Mouse (Mus musculus) E14TG2a.4 (cell line): ENCODE results near the gene Tjp2.
A peak's percentile ranks its signal among the peaks of the same experiment; 100 is the strongest.

ENCODE experiments used
- H3K27me3 ChIP-seq: 2 replicates; pipeline ENCODE4 v1.6.1; 2014; ENCODE audit warnings: low read length, control low read depth; ENCODE audit not compliant: insufficient read depth
- H3K36me3 ChIP-seq: 2 replicates; pipeline ENCODE4 v1.6.1; 2014; ENCODE audit warnings: low read length, control low read depth; ENCODE audit not compliant: insufficient read depth
- H3K4me1 ChIP-seq: replicated peaks from 2 replicates; pipeline ENCODE4 v1.6.1; 2014; ENCODE audit warnings: low read depth, low read length, control low read depth
- H3K4me3 ChIP-seq: replicated peaks from 2 replicates; pipeline ENCODE4 v1.5.1; 2014; ENCODE audit warnings: mild to moderate bottlenecking, low read length
- H3K9me3 ChIP-seq: 2 replicates; pipeline ENCODE4 v1.6.1; 2014; ENCODE audit warnings: low read length, control low read depth
- CTCF ChIP-seq: conservative IDR thresholded peaks from 2 replicates; pipeline ENCODE4 v1.5.1; 2014; ENCODE audit warnings: low read length
- NANOG ChIP-seq: IDR thresholded peaks from 2 replicates; pipeline ENCODE4 v1.6.1; 2014; ENCODE audit warnings: borderline replicate concordance, low read length, mixed read lengths
- POU5F1 ChIP-seq: IDR thresholded peaks from 2 replicates; pipeline ENCODE4 v1.6.1; 2014; ENCODE audit warnings: low read length, borderline replicate concordance

Gene Tjp2

GRCm38 (mm10) chr19:24259390-24260351 is 34.8 kb upstream of the Tjp2 start:
- TF ChIP-seq POU5F1 (no peak), CTCF (no peak), NANOG (no peak)
- peaks cover 14% of the 10 kb centered on the region for H3K36me3 ChIP-seq
- no peak overlapping the region for H3K4me3 ChIP-seq
- H3K27me3 ChIP-seq, result peaks cover 6% of the 10 kb centered on the region; the same call in 1 of the 2 replicates
- no peaks in the 10 kb centered on the region for H3K9me3 ChIP-seq
- peaks cover 27% of the 10 kb centered on the region for H3K4me1 ChIP-seq

GRCm38 (mm10) chr19:24258368-24258767 is 33.5 kb upstream of the Tjp2 start:
- H3K9me3 ChIP-seq, result no peaks in the 10 kb centered on the region
- H3K27me3 ChIP-seq, result peaks cover 6% of the 10 kb centered on the region; the same call in 1 of the 2 replicates
- H3K4me3 ChIP-seq, result no peak overlapping the region
- TF ChIP-seq CTCF, result no peak
- TF ChIP-seq NANOG, result no peak
- TF ChIP-seq POU5F1, result no peak
- H3K4me1 ChIP-seq, result peaks cover 37% of the 10 kb centered on the region
- H3K36me3 ChIP-seq, result peaks cover 6% of the 10 kb centered on the region

- Histone ChIP-seq H3K9me3 (no peaks in the 10 kb centered on the region), H3K27me3 (peaks cover 6% of the 10 kb centered on the region; the same call in 1 of the 2 replicates), H3K36me3 (peaks cover 6% of the 10 kb centered on the region), H3K4me3 (no peak overlapping the region), H3K4me1 (peaks cover 39% of the 10 kb centered on the region)
- TF ChIP-seq CTCF (no peak), POU5F1 (no peak), NANOG (no peak)
These were observed 33.1 kb upstream of the Tjp2 start for GRCm38 (mm10) chr19:24257962-24258361.

- no peaks in the 10 kb centered on the region for H3K36me3 ChIP-seq
- H3K27me3 ChIP-seq, result peaks cover 6% of the 10 kb centered on the region; the same call in 1 of the 2 replicates
- no peaks in the 10 kb centered on the region for H3K9me3 ChIP-seq
- H3K4me3 ChIP-seq, result no peak overlapping the region
- TF ChIP-seq POU5F1 (no peak), CTCF (no peak), NANOG (no peak)
- peaks cover 58% of the 10 kb centered on the region for H3K4me1 ChIP-seq
These were observed 28.9 kb upstream of the Tjp2 start for GRCm38 (mm10) chr19:24253657-24254260.

GRCm38 (mm10) chr19:24251869-24252268 is 27.0 kb upstream of the Tjp2 start:
- H3K9me3 ChIP-seq, result no peaks in the 10 kb centered on the region
- no peak for TF ChIP-seq CTCF
- no peak for TF ChIP-seq POU5F1
- TF ChIP-seq NANOG, result no peak
- H3K4me3 ChIP-seq, result peak overlapping the region; percentile 41
- H3K4me1 ChIP-seq, result peaks cover 58% of the 10 kb centered on the region
- peaks cover 6% of the 10 kb centered on the region; the same call in 1 of the 2 replicates for H3K27me3 ChIP-seq
- no peaks in the 10 kb centered on the region for H3K36me3 ChIP-seq

GRCm38 (mm10) chr19:24243340-24243739 is 18.5 kb upstream of the Tjp2 start:
- Histone ChIP-seq H3K9me3 (no peaks in the 10 kb centered on the region), H3K4me1 (peaks cover 33% of the 10 kb centered on the region), H3K36me3 (no peaks in the 10 kb centered on the region), H3K4me3 (no peak overlapping the region), H3K27me3 (no peaks in the 10 kb centered on the region)
- TF ChIP-seq CTCF, result no peak

GRCm38 (mm10) chr19:24241799-24242546 is 17.1 kb upstream of the Tjp2 start:
- peak overlapping the region; percentile 46 for H3K4me3 ChIP-seq
- no peak for TF ChIP-seq CTCF
- TF ChIP-seq NANOG, result no peak
- no peak for TF ChIP-seq POU5F1
- H3K27me3 ChIP-seq, result no peaks in the 10 kb centered on the region
- no peaks in the 10 kb centered on the region for H3K36me3 ChIP-seq
- peaks cover 33% of the 10 kb centered on the region for H3K4me1 ChIP-seq
- H3K9me3 ChIP-seq, result no peaks in the 10 kb centered on the region

- Histone ChIP-seq H3K27me3 (no peaks in the 10 kb centered on the region), H3K36me3 (no peaks in the 10 kb centered on the region), H3K9me3 (no peaks in the 10 kb centered on the region), H3K4me3 (no peak overlapping the region), H3K4me1 (peaks cover 33% of the 10 kb centered on the region)
- no peak for TF ChIP-seq POU5F1
- no peak for TF ChIP-seq CTCF
- no peak for TF ChIP-seq NANOG
These were observed 16.4 kb upstream of the Tjp2 start for GRCm38 (mm10) chr19:24241271-24241670.
